Mouse (Mus musculus): ENCODE measurements around the gene Foxp1.

- no peak for TF ChIP-seq GATA1 (IDR thresholded peaks at IDR 0.05; ENCODE audit: borderline replicate concordance, low read length)
- no peak for TF ChIP-seq FLI1 (IDR thresholded peaks at IDR 0.05; ENCODE audit: low read length)
These were observed 425.8 kb downstream of the Foxp1 start for GRCm38 (mm10) chr6:99096776-99097166.
